Mouse (Mus musculus): Measurements from ENCODE around the gene Rab33b. TPM values are rescaled to one million over a fixed set of nuclear protein-coding genes. Genes with fewer than 3 reads are reported as not detected.

Rab33b gene
- polyA plus RNA-seq, 1 experiment from 2014 or later = 19.7 TPM

- Histone ChIP-seq H3K27me3 (no peaks in the 10 kb centered on the region), H3K4me3 (no peak overlapping the region), H3K9me3 (no peaks in the 10 kb centered on the region), H3K9ac (replicated peaks) (no peak overlapping the region), H3K27ac (replicated peaks) (no peak overlapping the region), H3K4me2 (replicated peaks) (no peak overlapping the region), H3K36me3 (peaks cover 37% of the 10 kb centered on the region), H3K4me1 (no peaks in the 10 kb centered on the region)
- no peak for ATAC-seq (ENCODE audit: low FRiP score, low read depth)
- whole genome bisulfite sequencing = 69% methylated on average over 12 of the region's 12 CpGs
Measured at GRCm38 (mm10) chr3:51517878-51518762, 34.4 kb downstream of the Rab33b start.

- no peaks in the 10 kb centered on the region for H3K9me3 ChIP-seq
- ATAC-seq (ENCODE audit: low FRiP score, low read depth) = no peak
- peaks cover 43% of the 10 kb centered on the region for H3K36me3 ChIP-seq
- no peak overlapping the region for H3K9ac ChIP-seq (replicated peaks)
- no peak overlapping the region for H3K4me3 ChIP-seq
- H3K27me3 ChIP-seq = no peaks in the 10 kb centered on the region
- H3K4me2 ChIP-seq (replicated peaks) = no peak overlapping the region
- WGBS = 73% methylated on average over 8 of the region's 8 CpGs
- no peak overlapping the region for H3K27ac ChIP-seq (replicated peaks)
- no peaks in the 10 kb centered on the region for H3K4me1 ChIP-seq
Measured at GRCm38 (mm10) chr3:51518763-51519121, 35.0 kb downstream of the Rab33b start.

- 94% methylated on average over 14 of the region's 14 CpGs for WGBS
- Histone ChIP-seq H3K9ac (replicated peaks) (no peak overlapping the region), H3K9me3 (no peaks in the 10 kb centered on the region), H3K27me3 (no peaks in the 10 kb centered on the region), H3K4me3 (no peak overlapping the region), H3K27ac (replicated peaks) (no peak overlapping the region), H3K4me2 (replicated peaks) (no peak overlapping the region), H3K4me1 (no peaks in the 10 kb centered on the region), H3K36me3 (peaks cover 68% of the 10 kb centered on the region)
- no peak for ATAC-seq (ENCODE audit: low FRiP score, low read depth)
Measured at GRCm38 (mm10) chr3:51521262-51521661, 37.5 kb downstream of the Rab33b start.

- no peaks in the 10 kb centered on the region for H3K9me3 ChIP-seq
- no peak overlapping the region for H3K4me3 ChIP-seq
- H3K9ac ChIP-seq (replicated peaks) = no peak overlapping the region
- peaks cover 90% of the 10 kb centered on the region for H3K36me3 ChIP-seq
- no peaks in the 10 kb centered on the region for H3K27me3 ChIP-seq
- H3K27ac ChIP-seq (replicated peaks) = no peak overlapping the region
- H3K4me1 ChIP-seq = no peaks in the 10 kb centered on the region
- no peak overlapping the region for H3K4me2 ChIP-seq (replicated peaks)
- 88% methylated on average over 16 of the region's 16 CpGs for WGBS
- ATAC-seq (ENCODE audit: low FRiP score, low read depth) = no peak
Measured at GRCm38 (mm10) chr3:51525186-51525785, 41.6 kb downstream of the Rab33b start.

- ATAC-seq (ENCODE audit: low FRiP score, low read depth) = no peak
- 93% methylated on average over 13 of the region's 13 CpGs for WGBS
- Histone ChIP-seq H3K4me3 (no peak overlapping the region), H3K9me3 (no peaks in the 10 kb centered on the region), H3K27me3 (no peaks in the 10 kb centered on the region), H3K9ac (replicated peaks) (no peak overlapping the region), H3K4me2 (replicated peaks) (no peak overlapping the region), H3K36me3 (peaks cover 91% of the 10 kb centered on the region), H3K4me1 (no peaks in the 10 kb centered on the region), H3K27ac (replicated peaks) (no peak overlapping the region)
Measured at GRCm38 (mm10) chr3:51526891-51527290, 43.2 kb downstream of the Rab33b start.

GRCm38 (mm10) chr3:51531473-51532281, 48.0 kb downstream of the Rab33b start:
- Histone ChIP-seq H3K36me3 (peaks cover 88% of the 10 kb centered on the region), H3K27ac (replicated peaks) (no peak overlapping the region)

GRCm38 (mm10) chr3:51532282-51532620, 48.5 kb downstream of the Rab33b start:
- no peak for ATAC-seq (ENCODE audit: low FRiP score, low read depth)
- H3K27me3 ChIP-seq = no peaks in the 10 kb centered on the region
- H3K36me3 ChIP-seq = peaks cover 84% of the 10 kb centered on the region
- no peak overlapping the region for H3K4me2 ChIP-seq (replicated peaks)
- H3K9ac ChIP-seq (replicated peaks) = no peak overlapping the region
- no peak overlapping the region for H3K27ac ChIP-seq (replicated peaks)
- H3K9me3 ChIP-seq = no peaks in the 10 kb centered on the region
- H3K4me3 ChIP-seq = no peak overlapping the region
- no peaks in the 10 kb centered on the region for H3K4me1 ChIP-seq
- WGBS = 95% methylated on average over 5 of the region's 5 CpGs

More at GRCm38 (mm10) chr3:51531473-51532281, 48.0 kb downstream of the Rab33b start:
- no peaks in the 10 kb centered on the region for H3K27me3 ChIP-seq
- H3K4me3 ChIP-seq = no peak overlapping the region
- WGBS = 91% methylated on average over 13 of the region's 13 CpGs
- ATAC-seq (ENCODE audit: low FRiP score, low read depth) = no peak
- no peak overlapping the region for H3K4me2 ChIP-seq (replicated peaks)
- no peak overlapping the region for H3K9ac ChIP-seq (replicated peaks)
- H3K4me1 ChIP-seq = no peaks in the 10 kb centered on the region
- H3K9me3 ChIP-seq = no peaks in the 10 kb centered on the region

GRCm38 (mm10) chr3:51533573-51533972, 49.9 kb downstream of the Rab33b start:
- Histone ChIP-seq H3K36me3 (peaks cover 90% of the 10 kb centered on the region), H3K9me3 (no peaks in the 10 kb centered on the region), H3K27ac (replicated peaks) (no peak overlapping the region), H3K4me3 (no peak overlapping the region), H3K4me1 (no peaks in the 10 kb centered on the region), H3K27me3 (no peaks in the 10 kb centered on the region), H3K9ac (replicated peaks) (no peak overlapping the region), H3K4me2 (replicated peaks) (no peak overlapping the region)
- no peak for ATAC-seq (ENCODE audit: low FRiP score, low read depth)
- whole genome bisulfite sequencing = 89% methylated on average over 5 of the region's 5 CpGs

GRCm38 (mm10) chr3:51534013-51534412, 50.3 kb downstream of the Rab33b start:
- Histone ChIP-seq H3K4me2 (replicated peaks) (no peak overlapping the region), H3K27ac (replicated peaks) (no peak overlapping the region), H3K4me1 (no peaks in the 10 kb centered on the region), H3K4me3 (no peak overlapping the region), H3K27me3 (no peaks in the 10 kb centered on the region), H3K36me3 (peaks cover 90% of the 10 kb centered on the region), H3K9me3 (no peaks in the 10 kb centered on the region), H3K9ac (replicated peaks) (no peak overlapping the region)
- 89% methylated on average over 9 of the region's 9 CpGs for WGBS
- no peak for ATAC-seq (ENCODE audit: low FRiP score, low read depth)

GRCm38 (mm10) chr3:51539567-51540408, 56.1 kb downstream of the Rab33b start:
- H3K4me1 ChIP-seq = no peaks in the 10 kb centered on the region
- ATAC-seq (ENCODE audit: low FRiP score, low read depth) = no peak
- H3K27ac ChIP-seq (replicated peaks) = no peak overlapping the region
- no peak overlapping the region for H3K4me2 ChIP-seq (replicated peaks)
- no peak overlapping the region for H3K9ac ChIP-seq (replicated peaks)
- H3K36me3 ChIP-seq = peaks cover 70% of the 10 kb centered on the region
- WGBS = 56% methylated on average over 15 of the region's 15 CpGs
- H3K27me3 ChIP-seq = no peaks in the 10 kb centered on the region
- no peak overlapping the region for H3K4me3 ChIP-seq
- no peaks in the 10 kb centered on the region for H3K9me3 ChIP-seq

GRCm38 (mm10) chr3:51540659-51541058, 56.9 kb downstream of the Rab33b start:
- Histone ChIP-seq H3K9ac (replicated peaks) (no peak overlapping the region), H3K9me3 (no peaks in the 10 kb centered on the region), H3K4me2 (replicated peaks) (no peak overlapping the region), H3K4me1 (no peaks in the 10 kb centered on the region; the same call in 1 of the 2 replicates), H3K27ac (replicated peaks) (no peak overlapping the region), H3K27me3 (no peaks in the 10 kb centered on the region), H3K4me3 (no peak overlapping the region), H3K36me3 (peaks cover 63% of the 10 kb centered on the region)
- no peak for ATAC-seq (ENCODE audit: low FRiP score, low read depth)
- 96% methylated on average over 9 of the region's 9 CpGs for WGBS
